Mouse (Mus musculus): ENCODE data around the gene Gm49342.

The Gm49342 gene

DNA sequence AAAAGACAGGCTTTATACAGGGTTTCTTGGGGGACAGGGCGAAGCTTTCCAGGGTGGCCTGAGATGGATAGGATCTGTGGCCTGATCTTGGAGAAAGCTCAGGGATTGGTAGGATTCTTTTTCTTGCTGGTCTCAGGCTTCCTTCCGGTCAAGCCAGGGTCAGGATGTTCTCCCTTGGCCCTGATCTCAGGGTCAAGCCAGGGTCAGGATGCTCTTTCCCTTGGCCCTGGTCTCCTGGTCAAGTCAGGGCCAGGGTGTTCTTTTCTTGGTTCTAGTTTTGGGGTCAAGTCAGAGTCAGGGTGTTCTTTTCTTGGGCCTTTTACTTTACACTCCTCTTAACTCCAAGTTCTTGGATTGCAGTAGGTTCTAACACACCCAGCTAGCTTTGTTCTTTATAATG is 43.4 kb downstream of the Gm49342 start:
- DNase-seq: no peak

DNA sequence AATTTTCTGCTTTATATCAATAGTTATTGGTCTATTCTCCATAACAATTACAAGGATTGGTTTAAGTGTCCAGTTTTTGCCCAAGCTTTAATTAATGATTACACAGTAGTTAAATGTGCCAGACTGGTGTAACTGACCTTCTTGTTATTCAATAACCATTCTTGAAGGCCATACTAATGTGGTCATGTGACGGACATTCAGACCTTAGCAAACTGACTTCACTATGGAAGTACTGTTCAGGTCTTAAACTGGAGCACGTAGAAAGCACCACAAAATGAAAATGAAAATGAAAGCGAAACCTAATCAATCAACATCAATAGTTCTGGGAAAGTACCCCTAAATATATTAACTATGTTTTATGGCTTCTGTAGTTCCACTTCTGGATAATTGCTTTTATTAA is 46.7 kb downstream of the Gm49342 start:
- DNase-seq: no peak

DNA sequence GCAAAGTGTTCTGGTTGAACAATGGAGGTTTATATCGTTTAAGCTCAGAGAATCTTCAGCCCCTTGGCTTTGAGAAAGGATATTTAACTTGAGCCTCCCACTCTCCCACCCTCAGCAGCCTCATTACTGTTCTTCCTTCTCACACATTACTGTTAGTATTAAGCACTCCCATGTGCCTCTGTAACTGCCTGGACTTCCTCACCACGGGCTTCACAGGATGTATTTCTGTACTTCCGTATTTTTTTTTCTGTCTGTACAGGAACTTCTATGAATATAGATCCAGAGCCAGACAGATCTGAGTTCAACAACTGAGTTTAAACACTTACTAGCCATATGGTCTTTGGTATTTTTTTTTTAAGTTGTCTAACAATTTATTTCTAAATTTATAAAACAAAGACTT is 52.8 kb downstream of the Gm49342 start:
- no peak for DNase-seq

GRCm38 (mm10) chr14:50997999-50998666 is 53.8 kb downstream of the Gm49342 start:
- DNase-seq: no peak

DNA sequence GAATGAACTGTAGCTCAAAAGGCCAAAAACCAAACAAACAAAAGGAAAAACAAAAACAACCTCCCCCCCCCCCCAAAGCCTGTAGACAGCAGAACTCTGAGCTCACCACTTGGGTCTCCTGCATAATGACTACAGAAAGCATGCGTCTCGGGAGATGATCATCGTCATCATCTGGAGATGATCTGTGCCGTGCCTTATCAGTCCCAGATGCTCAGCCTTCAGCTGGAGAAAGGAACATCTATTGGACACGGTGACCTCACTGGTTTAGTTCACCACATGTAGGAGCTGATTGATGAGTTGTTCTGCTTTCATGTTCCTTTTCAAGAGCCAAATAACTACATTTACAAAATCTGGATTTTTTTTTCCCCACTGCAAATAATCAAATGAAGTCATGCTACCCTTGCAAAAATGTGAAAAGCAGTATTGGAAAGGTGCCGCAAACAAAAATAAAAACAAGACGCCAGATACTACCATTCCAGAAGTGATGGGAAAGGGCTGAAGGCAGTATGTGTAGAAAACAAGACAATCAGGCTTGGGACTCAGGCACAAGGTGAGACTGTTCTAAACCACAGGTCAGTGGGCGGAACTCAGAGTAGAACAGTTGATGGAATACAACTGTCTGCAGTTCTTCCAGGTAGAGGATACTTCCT is 63.0 kb downstream of the Gm49342 start, which contains the start of gene Rnase10:
TSS of gene Rnase10 (plus strand) at position 600 of the 650 bp plus-strand sequence.
- DNase-seq: no peak

DNA sequence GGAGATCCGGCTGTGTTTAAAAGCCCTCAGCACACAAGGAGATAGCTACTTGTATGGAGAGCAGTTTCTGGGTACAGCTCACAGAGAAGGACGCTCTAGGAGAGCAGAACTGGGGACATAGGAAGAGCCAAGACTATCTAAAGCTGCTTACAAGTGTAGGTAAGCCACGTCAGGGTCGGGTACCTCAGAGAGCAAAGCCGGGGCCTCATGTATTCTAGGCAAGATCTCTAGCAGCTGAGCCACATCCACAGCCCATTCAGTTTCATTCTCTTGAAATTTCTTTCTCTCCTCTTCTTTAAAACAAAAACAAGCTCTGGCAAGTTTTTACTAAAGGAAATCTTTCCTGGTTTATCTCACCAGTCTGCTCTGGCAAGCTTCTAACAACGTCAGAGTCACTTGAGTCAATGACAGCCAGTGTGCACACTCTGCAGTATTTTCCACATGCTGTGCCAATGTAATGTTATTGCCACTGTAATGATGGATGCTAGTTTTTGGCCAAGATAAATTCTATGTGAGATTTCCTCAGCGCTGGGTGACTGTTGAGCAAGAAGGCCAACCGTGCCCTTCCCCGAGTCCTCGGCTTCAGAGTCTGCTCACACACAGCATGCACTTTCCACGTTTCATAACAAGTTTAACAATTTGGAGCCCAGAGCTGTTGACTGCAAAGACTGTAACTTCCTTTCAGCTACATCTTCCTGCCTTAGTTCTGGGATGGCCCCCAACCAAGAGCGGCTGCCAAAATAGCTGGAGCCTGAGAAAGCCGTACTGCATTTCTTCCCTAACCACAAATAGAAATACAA is 63.8 kb downstream of the Gm49342 start:
- peak; percentile 69 for DNase-seq

DNA sequence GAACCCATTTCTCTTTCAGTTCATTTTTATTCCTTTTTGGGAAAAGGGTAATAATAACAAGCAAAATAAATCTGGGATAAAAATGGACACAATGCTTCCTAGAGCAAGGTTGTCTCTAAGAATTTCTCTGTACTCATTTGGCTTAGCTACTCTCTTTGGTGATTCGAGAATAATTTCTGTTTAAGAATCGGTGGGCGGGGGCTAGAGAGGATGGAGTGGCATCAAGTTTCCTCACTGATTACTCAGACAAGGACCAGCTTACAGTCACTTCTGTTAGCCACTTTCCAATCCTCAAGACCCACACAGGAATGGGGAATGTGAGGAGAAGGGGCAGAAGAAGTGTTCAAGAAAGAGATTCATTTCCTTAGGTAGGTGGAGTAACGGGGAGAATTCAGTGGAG is 64.5 kb downstream of the Gm49342 start:
- DNase-seq: no peak

GRCm38 (mm10) chr14:51009572-51009971 is 65.3 kb downstream of the Gm49342 start:
- DNase-seq: no peak
